Mouse (Mus musculus): Measurements from ENCODE around the gene Chst15.
A peak's percentile ranks its signal among the peaks of the same experiment; 100 is the strongest.

The Chst15 gene

GRCm38 (mm10) chr7:132260632-132261031 is 56.4 kb downstream of the Chst15 start:
- no peak for DNase-seq

GRCm38 (mm10) chr7:132258817-132259216 is 58.2 kb downstream of the Chst15 start:
- DNase-seq = peak; percentile 61

- DNase-seq = no peak
Measured at GRCm38 (mm10) chr7:132258216-132258615, 58.8 kb downstream of the Chst15 start.

- peak; percentile 88 for DNase-seq
Measured at GRCm38 (mm10) chr7:132253513-132253912, 63.5 kb downstream of the Chst15 start.

GRCm38 (mm10) chr7:132253078-132253477 is 64.0 kb downstream of the Chst15 start:
- no peak for DNase-seq

GRCm38 (mm10) chr7:132249563-132250119 is 67.4 kb downstream of the Chst15 start:
- no peak for DNase-seq

- DNase-seq = no peak
Measured at GRCm38 (mm10) chr7:132247567-132247966, 69.5 kb downstream of the Chst15 start.

- DNase-seq = no peak
Measured at GRCm38 (mm10) chr7:132247091-132247490, 69.9 kb downstream of the Chst15 start.

GRCm38 (mm10) chr7:132245730-132246129 is 71.3 kb downstream of the Chst15 start:
- no peak for DNase-seq

GRCm38 (mm10) chr7:132244637-132245036 is 72.4 kb downstream of the Chst15 start:
- DNase-seq = no peak

GRCm38 (mm10) chr7:132243225-132243624 is 73.8 kb downstream of the Chst15 start:
- DNase-seq = no peak

GRCm38 (mm10) chr7:132242617-132243141 is 74.3 kb downstream of the Chst15 start:
- DNase-seq = no peak

GRCm38 (mm10) chr7:132238921-132239320 is 78.1 kb downstream of the Chst15 start:
- DNase-seq = no peak

- no peak for DNase-seq
Measured at GRCm38 (mm10) chr7:132237191-132237590, 79.8 kb downstream of the Chst15 start.

- DNase-seq = no peak
Measured at GRCm38 (mm10) chr7:132236789-132237188, 80.2 kb downstream of the Chst15 start.

GRCm38 (mm10) chr7:132234250-132234649 is 82.8 kb downstream of the Chst15 start:
- DNase-seq = no peak

- no peak for DNase-seq
Measured at GRCm38 (mm10) chr7:132233732-132234131, 83.3 kb downstream of the Chst15 start.

- DNase-seq = no peak
Measured at GRCm38 (mm10) chr7:132232937-132233336, 84.1 kb downstream of the Chst15 start.

- DNase-seq = no peak
Measured at GRCm38 (mm10) chr7:132231476-132231875, 85.6 kb downstream of the Chst15 start.

- peak; percentile 87 for DNase-seq
Measured at GRCm38 (mm10) chr7:132230961-132231360, 86.1 kb downstream of the Chst15 start.

- no peak for DNase-seq
Measured at GRCm38 (mm10) chr7:132227075-132227640, 89.9 kb downstream of the Chst15 start.

GRCm38 (mm10) chr7:132226379-132227074 is 90.5 kb downstream of the Chst15 start:
- peak; percentile 81 for DNase-seq

GRCm38 (mm10) chr7:132223452-132224141 is 93.4 kb downstream of the Chst15 start:
- DNase-seq = no peak

GRCm38 (mm10) chr7:132214031-132214430 is 103.0 kb downstream of the Chst15 start:
- no peak for DNase-seq

Measured in cerebellum, adult 9-11 months (tissue).